Mouse (Mus musculus): ENCODE measurements around the gene Nynrin. TPM values are rescaled to one million over a fixed set of nuclear protein-coding genes. Genes with fewer than 3 reads are reported as not detected.

Gene Nynrin
- polyA plus RNA-seq, 1 experiment: 2.0 TPM

DNA sequence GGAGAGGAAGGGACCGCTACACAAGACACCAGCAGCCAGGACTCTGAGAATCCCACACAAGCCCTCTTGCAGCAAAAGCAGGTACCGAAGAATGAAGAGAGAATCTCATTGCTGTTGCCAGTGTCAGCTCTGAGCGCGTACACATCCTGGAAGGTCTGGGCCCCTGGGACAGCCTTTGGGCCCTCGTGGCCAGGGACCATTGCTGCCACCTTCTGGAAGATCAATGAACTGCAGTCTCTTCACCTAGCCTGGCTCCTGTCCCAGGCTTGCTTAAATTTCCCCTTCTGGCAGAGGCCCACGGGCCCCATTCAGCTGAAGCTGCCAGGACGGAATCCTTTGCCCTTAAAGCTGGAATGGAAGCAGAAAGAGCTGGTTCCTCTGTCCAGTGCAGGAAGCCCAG lies 10.0 kb downstream of the Nynrin start:
- Histone ChIP-seq H3K27ac (ENCODE audit: control insufficient read depth, insufficient read depth, low read length) (no peak overlapping the region), H3K4me1 (replicated peaks; ENCODE audit: control insufficient read depth, insufficient read depth, low read length) (no peaks in the 10 kb centered on the region), H3K4me3 (ENCODE audit: control insufficient read depth, insufficient read depth, low read length) (no peak overlapping the region), H3K27me3 (ENCODE audit: control insufficient read depth, insufficient read depth, low read length) (no peaks in the 10 kb centered on the region), H3K36me3 (ENCODE audit: control insufficient read depth, insufficient read depth, low read length) (no peaks in the 10 kb centered on the region)
- DNase-seq: peak; percentile 68
- WGBS: 44% methylated on average over 7 of the region's 7 CpGs
- TF ChIP-seq CTCF (IDR thresholded peaks at IDR 0.05; ENCODE audit: borderline replicate concordance, control insufficient read depth, extremely low read depth, insufficient read depth, low read length, poor library complexity) (peak; percentile 91; the same call in 1 of the 2 replicates), POLR2A (IDR thresholded peaks at IDR 0.05; ENCODE audit: control insufficient read depth, extremely low read depth, insufficient read depth, low read length, poor library complexity) (no peak)

- H3K4me3 ChIP-seq (ENCODE audit: control insufficient read depth, insufficient read depth, low read length): no peak overlapping the region
- peak; percentile 22 for DNase-seq
- 53% methylated on average over 4 of the region's 4 CpGs for WGBS
- no peaks in the 10 kb centered on the region for H3K4me1 ChIP-seq (replicated peaks; ENCODE audit: control insufficient read depth, insufficient read depth, low read length)
- no peak for TF ChIP-seq CTCF (IDR thresholded peaks at IDR 0.05; ENCODE audit: borderline replicate concordance, control insufficient read depth, extremely low read depth, insufficient read depth, low read length, poor library complexity)
- TF ChIP-seq POLR2A (IDR thresholded peaks at IDR 0.05; ENCODE audit: control insufficient read depth, extremely low read depth, insufficient read depth, low read length, poor library complexity): no peak
- no peak overlapping the region for H3K27ac ChIP-seq (ENCODE audit: control insufficient read depth, insufficient read depth, low read length)
- no peaks in the 10 kb centered on the region for H3K36me3 ChIP-seq (ENCODE audit: control insufficient read depth, insufficient read depth, low read length)
- H3K27me3 ChIP-seq (ENCODE audit: control insufficient read depth, insufficient read depth, low read length): no peaks in the 10 kb centered on the region
These were observed 13.2 kb downstream of the Nynrin start for GRCm38 (mm10) chr14:55866962-55867361.

- no peak for DNase-seq
- Histone ChIP-seq H3K4me1 (replicated peaks; ENCODE audit: control insufficient read depth, insufficient read depth, low read length) (peaks cover under 1% of the 10 kb centered on the region; the same call in 1 of the 2 replicates), H3K36me3 (ENCODE audit: control insufficient read depth, insufficient read depth, low read length) (no peaks in the 10 kb centered on the region), H3K27me3 (ENCODE audit: control insufficient read depth, insufficient read depth, low read length) (no peaks in the 10 kb centered on the region), H3K4me3 (ENCODE audit: control insufficient read depth, insufficient read depth, low read length) (no peak overlapping the region), H3K27ac (ENCODE audit: control insufficient read depth, insufficient read depth, low read length) (no peak overlapping the region)
- WGBS: 94% methylated on average over 14 of the region's 14 CpGs
- TF ChIP-seq CTCF (IDR thresholded peaks at IDR 0.05; ENCODE audit: borderline replicate concordance, control insufficient read depth, extremely low read depth, insufficient read depth, low read length, poor library complexity) (no peak), POLR2A (IDR thresholded peaks at IDR 0.05; ENCODE audit: control insufficient read depth, extremely low read depth, insufficient read depth, low read length, poor library complexity) (no peak)
These were observed 14.6 kb downstream of the Nynrin start for GRCm38 (mm10) chr14:55868230-55869026.

- H3K36me3 ChIP-seq (ENCODE audit: control insufficient read depth, insufficient read depth, low read length): no peaks in the 10 kb centered on the region
- no peak overlapping the region for H3K27ac ChIP-seq (ENCODE audit: control insufficient read depth, insufficient read depth, low read length)
- TF ChIP-seq POLR2A (IDR thresholded peaks at IDR 0.05; ENCODE audit: control insufficient read depth, extremely low read depth, insufficient read depth, low read length, poor library complexity) (no peak), CTCF (IDR thresholded peaks at IDR 0.05; ENCODE audit: borderline replicate concordance, control insufficient read depth, extremely low read depth, insufficient read depth, low read length, poor library complexity) (no peak)
- no peaks in the 10 kb centered on the region for H3K27me3 ChIP-seq (ENCODE audit: control insufficient read depth, insufficient read depth, low read length)
- H3K4me3 ChIP-seq (ENCODE audit: control insufficient read depth, insufficient read depth, low read length): no peak overlapping the region
- WGBS: 95% methylated on average over 6 of the region's 6 CpGs
- no peak for DNase-seq
- peaks cover 7% of the 10 kb centered on the region for H3K4me1 ChIP-seq (replicated peaks; ENCODE audit: control insufficient read depth, insufficient read depth, low read length)
These were observed 15.7 kb downstream of the Nynrin start for GRCm38 (mm10) chr14:55869538-55869937.

- no peak for TF ChIP-seq CTCF (IDR thresholded peaks at IDR 0.05; ENCODE audit: borderline replicate concordance, control insufficient read depth, extremely low read depth, insufficient read depth, low read length, poor library complexity)
- no peak for DNase-seq
- no peaks in the 10 kb centered on the region for H3K36me3 ChIP-seq (ENCODE audit: control insufficient read depth, insufficient read depth, low read length)
- no peak overlapping the region for H3K4me3 ChIP-seq (ENCODE audit: control insufficient read depth, insufficient read depth, low read length)
- H3K27ac ChIP-seq (ENCODE audit: control insufficient read depth, insufficient read depth, low read length): no peak overlapping the region
- 93% methylated on average over 12 of the region's 12 CpGs for WGBS
- no peaks in the 10 kb centered on the region for H3K27me3 ChIP-seq (ENCODE audit: control insufficient read depth, insufficient read depth, low read length)
- H3K4me1 ChIP-seq (replicated peaks; ENCODE audit: control insufficient read depth, insufficient read depth, low read length): peaks cover 7% of the 10 kb centered on the region
These were observed 18.2 kb downstream of the Nynrin start for GRCm38 (mm10) chr14:55872039-55872438.

DNA sequence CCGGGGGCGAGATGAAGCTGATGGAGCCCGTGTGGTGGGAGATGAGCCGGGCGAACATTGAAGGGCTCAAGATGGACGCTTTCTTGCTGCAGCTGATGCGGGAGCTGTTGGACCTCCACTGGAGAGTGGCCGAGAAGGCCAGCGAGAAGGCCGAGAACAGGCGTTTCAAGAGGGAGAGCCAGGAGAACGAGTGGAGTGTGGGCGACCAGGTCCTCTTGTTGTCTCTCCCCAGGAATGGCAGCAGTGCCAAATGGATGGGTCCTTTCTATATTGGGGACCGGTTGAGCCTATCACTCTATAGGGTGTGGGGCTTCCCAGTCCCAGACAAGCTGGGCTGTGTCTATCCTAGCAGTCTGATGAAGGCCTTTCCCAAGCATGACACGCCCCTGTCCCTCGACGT lies 18.7 kb downstream of the Nynrin start:
- Histone ChIP-seq H3K27me3 (ENCODE audit: control insufficient read depth, insufficient read depth, low read length) (no peaks in the 10 kb centered on the region; the same call in 1 of the 2 replicates), H3K27ac (ENCODE audit: control insufficient read depth, insufficient read depth, low read length) (no peak overlapping the region), H3K36me3 (ENCODE audit: control insufficient read depth, insufficient read depth, low read length) (no peaks in the 10 kb centered on the region), H3K4me3 (ENCODE audit: control insufficient read depth, insufficient read depth, low read length) (no peak overlapping the region), H3K4me1 (replicated peaks; ENCODE audit: control insufficient read depth, insufficient read depth, low read length) (peaks cover 7% of the 10 kb centered on the region)
- no peak for TF ChIP-seq POLR2A (IDR thresholded peaks at IDR 0.05; ENCODE audit: control insufficient read depth, extremely low read depth, insufficient read depth, low read length, poor library complexity)
- TF ChIP-seq CTCF (IDR thresholded peaks at IDR 0.05; ENCODE audit: borderline replicate concordance, control insufficient read depth, extremely low read depth, insufficient read depth, low read length, poor library complexity): no peak
- DNase-seq: no peak
- WGBS: 97% methylated on average over 17 of the region's 17 CpGs
